Mouse (Mus musculus): ENCODE data around the gene Cxadr. TPM values are rescaled to one million over a fixed set of nuclear protein-coding genes. Genes with fewer than 3 reads are reported as not detected.

Cxadr gene
- polyA plus RNA-seq, 1 experiment from 2014 or later, result 12.0 TPM

DNA sequence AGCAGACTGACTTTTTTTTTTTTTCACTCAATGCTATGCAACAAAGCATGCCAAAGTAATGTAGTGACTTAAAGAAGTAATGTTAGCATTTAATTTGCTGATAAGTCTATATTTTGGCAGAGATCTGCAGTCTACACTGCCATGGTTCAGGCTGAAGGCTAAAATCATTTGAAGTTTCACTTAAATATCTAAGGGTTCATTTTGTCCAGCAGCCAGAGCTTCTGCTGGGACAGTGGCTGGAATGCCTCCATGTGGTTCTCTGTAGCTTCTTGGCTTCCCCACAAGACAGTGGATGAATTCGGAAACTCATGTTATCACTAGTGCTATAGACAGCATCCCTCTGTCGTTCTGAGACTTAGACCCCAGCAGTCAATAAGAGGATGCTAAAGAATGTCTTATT lies 105.4 kb downstream of the Cxadr start:
- WGBS (ENCODE audit: insufficient replicate concordance), result 60% methylated on average over 2 of the region's 2 CpGs

DNA sequence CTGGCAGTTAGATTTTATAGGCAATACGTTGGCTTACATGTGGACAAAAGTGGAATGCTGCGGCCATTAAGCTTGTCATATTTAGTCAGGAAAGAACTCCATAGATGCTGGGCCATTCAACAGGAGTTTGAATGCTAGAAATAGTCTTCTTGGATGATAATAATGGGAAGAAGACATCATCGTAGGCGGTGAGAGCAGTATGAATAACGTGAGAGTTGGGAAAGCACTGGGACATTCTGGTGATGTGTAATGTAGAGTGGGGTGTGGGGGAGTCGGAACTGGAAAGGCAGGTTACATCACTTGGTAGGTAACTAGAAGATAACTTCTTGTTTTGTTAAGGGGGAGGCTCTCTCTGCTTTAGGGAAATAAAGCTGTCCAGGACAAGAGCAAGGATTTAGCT lies 106.6 kb downstream of the Cxadr start:
- no peak for ATAC-seq (ENCODE audit: low read depth)
- no peaks in the 10 kb centered on the region for H3K36me3 ChIP-seq
- 73% methylated on average over 6 of the region's 6 CpGs for WGBS (ENCODE audit: insufficient replicate concordance)
- H3K4me2 ChIP-seq, result no peak overlapping the region
- no peaks in the 10 kb centered on the region for H3K4me1 ChIP-seq (replicated peaks)
- no peak overlapping the region for H3K27ac ChIP-seq
- no peaks in the 10 kb centered on the region for H3K27me3 ChIP-seq
- H3K9ac ChIP-seq, result no peak overlapping the region
- DNase-seq, result no peak
- H3K9me3 ChIP-seq (replicated peaks), result no peaks in the 10 kb centered on the region
- H3K4me3 ChIP-seq (replicated peaks), result no peak overlapping the region

More for the DNA sequence above, 105.4 kb downstream of the Cxadr start:
- no peaks in the 10 kb centered on the region for H3K36me3 ChIP-seq
- H3K9ac ChIP-seq, result no peak overlapping the region
- no peaks in the 10 kb centered on the region for H3K9me3 ChIP-seq (replicated peaks)
- no peaks in the 10 kb centered on the region for H3K4me1 ChIP-seq (replicated peaks)
- H3K4me2 ChIP-seq, result no peak overlapping the region
- no peak overlapping the region for H3K27ac ChIP-seq
- ATAC-seq (ENCODE audit: low read depth) (no peak), DNase-seq (no peak)
- no peak overlapping the region for H3K4me3 ChIP-seq (replicated peaks)
- no peaks in the 10 kb centered on the region for H3K27me3 ChIP-seq

Other genes starting within 250 kb of the Cxadr start
- 27.5 and 28.8 TPM in 2 replicates for gene Btg3, start 75.7 kb downstream of the Cxadr start, polyA plus RNA-seq (2015; fragmentation: Nextera tagmentation; extraction: Ambion mirVana)